Mouse (Mus musculus) hindbrain, embryonic 16.5 days (tissue): ENCODE results near the gene Tfam. TPM values are rescaled to one million over a fixed set of nuclear protein-coding genes. Genes with fewer than 3 reads are reported as not detected.

Experiments used
- ATAC-seq: fragments of 200-750 bp; cut with Nextera tagmentation; 2 replicates; pipeline ENCODE4 v1.8.0; 2017; ENCODE audit warnings: moderate TSS enrichment, moderate library complexity
- H3K27ac ChIP-seq: fragments of 300-500 bp; sonication (generic); 2 replicates; pipeline ENCODE4 v1.5.1; 2014; ENCODE audit warnings: low read depth, mild to moderate bottlenecking, control low read depth, low read length, moderate library complexity
- H3K27me3 ChIP-seq: fragments of 300-500 bp; sonication (generic); replicated peaks from 2 replicates; pipeline ENCODE4 v1.6.1; 2014; ENCODE audit warnings: low read length; ENCODE audit not compliant: control insufficient read depth, insufficient read depth
- H3K36me3 ChIP-seq: fragments of 300-500 bp; sonication (generic); 2 replicates; pipeline ENCODE4 v1.6.1; 2014; ENCODE audit warnings: mild to moderate bottlenecking, low read length, moderate library complexity, mixed read lengths; ENCODE audit not compliant: control insufficient read depth, insufficient read depth
- H3K4me1 ChIP-seq: fragments of 300-500 bp; sonication (generic); 2 replicates; pipeline ENCODE4 v1.6.1; 2014; ENCODE audit warnings: low read depth, low read length; ENCODE audit not compliant: control insufficient read depth, insufficient read depth
- H3K4me2 ChIP-seq: fragments of 300-500 bp; sonication (generic); 2 replicates; pipeline ENCODE4 v1.6.1; 2014; ENCODE audit warnings: mild to moderate bottlenecking, low read length, control low read depth, moderate library complexity
- H3K4me3 ChIP-seq: fragments of 300-500 bp; sonication (generic); 2 replicates; pipeline ENCODE4 v1.5.1; 2014; ENCODE audit warnings: mild to moderate bottlenecking, low read length, control low read depth, moderate library complexity
- H3K9ac ChIP-seq: fragments of 300-500 bp; sonication (generic); 2 replicates; pipeline ENCODE4 v1.6.1; 2014; ENCODE audit warnings: low read depth, mild to moderate bottlenecking, control low read depth, low read length, moderate library complexity
- H3K9me3 ChIP-seq: fragments of 300-500 bp; sonication (generic); 2 replicates; pipeline ENCODE4 v1.6.1; 2014; ENCODE audit warnings: mild to moderate bottlenecking, low read length, moderate library complexity; ENCODE audit not compliant: control insufficient read depth
- WGBS: fragments of 180-500 bp; shearing (Covaris S2); extraction: QIAGEN DNeasy Blood & Tissue Kit; methylation state at CpG from one replicate; pipeline ENCODE4 v1.1.7; 2014; 5-methylcytosine and 5-hydroxymethylcytosine counted together
- polyA plus RNA-seq: library from polyadenylated mRNA; unstranded; fragments of >200 nt; fragmentation: Nextera tagmentation; extraction: Ambion mirVana; gene quantifications from 2 replicates; pipeline ENCODE4 v1.2.1, GENCODE M21; 2015

Gene Tfam
- polyA plus RNA-seq, 1 experiment from 2014 or later: 50.6 TPM

- Histone ChIP-seq H3K4me3 (no peak overlapping the region), H3K4me1 (no peaks in the 10 kb centered on the region; the same call in 1 of the 2 replicates), H3K4me2 (no peak overlapping the region), H3K9me3 (no peaks in the 10 kb centered on the region), H3K27me3 (no peaks in the 10 kb centered on the region), H3K36me3 (peaks cover 16% of the 10 kb centered on the region), H3K27ac (no peak overlapping the region), H3K9ac (no peak overlapping the region)
- 62% methylated on average over 5 of the region's 5 CpGs for WGBS
- ATAC-seq: no peak
Measured at GRCm38 (mm10) chr10:71258943-71259342, 20.9 kb upstream of the Tfam start.

- Histone ChIP-seq H3K4me1 (no peaks in the 10 kb centered on the region; the same call in 1 of the 2 replicates), H3K4me3 (no peak overlapping the region), H3K4me2 (no peak overlapping the region), H3K36me3 (peaks cover 16% of the 10 kb centered on the region), H3K9me3 (no peaks in the 10 kb centered on the region), H3K27ac (no peak overlapping the region), H3K9ac (no peak overlapping the region), H3K27me3 (no peaks in the 10 kb centered on the region)
- WGBS: 87% methylated on average over 8 of the region's 8 CpGs
- no peak for ATAC-seq
Measured at GRCm38 (mm10) chr10:71258516-71258915, 20.4 kb upstream of the Tfam start.

DNA sequence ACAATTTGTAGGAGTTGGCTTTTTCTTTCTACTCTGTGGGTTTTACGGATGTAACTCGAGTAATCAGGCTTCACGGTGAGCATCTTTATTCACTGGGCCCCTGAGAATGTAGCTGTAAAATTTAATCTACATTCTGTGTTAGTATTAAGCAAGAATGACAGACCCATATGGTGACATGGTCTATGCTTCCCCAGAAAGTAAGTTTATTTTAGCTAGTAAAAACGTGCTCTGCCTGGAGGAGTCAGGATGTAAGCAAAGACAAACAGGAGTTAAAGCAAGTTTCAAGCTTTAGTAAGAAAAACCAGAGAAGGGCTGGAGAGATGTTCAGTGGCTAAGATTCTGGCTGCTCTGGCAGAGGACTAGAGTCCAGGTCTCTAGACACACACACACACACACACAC lies 15.1 kb upstream of the Tfam start:
- 73% methylated on average over 4 of the region's 4 CpGs for WGBS
- H3K9ac ChIP-seq: no peak overlapping the region
- H3K27me3 ChIP-seq: no peaks in the 10 kb centered on the region
- no peaks in the 10 kb centered on the region for H3K4me1 ChIP-seq
- no peak overlapping the region for H3K4me2 ChIP-seq
- peaks cover 12% of the 10 kb centered on the region for H3K36me3 ChIP-seq
- no peak for ATAC-seq
- H3K9me3 ChIP-seq: no peaks in the 10 kb centered on the region
- no peak overlapping the region for H3K27ac ChIP-seq
- no peak overlapping the region for H3K4me3 ChIP-seq

DNA sequence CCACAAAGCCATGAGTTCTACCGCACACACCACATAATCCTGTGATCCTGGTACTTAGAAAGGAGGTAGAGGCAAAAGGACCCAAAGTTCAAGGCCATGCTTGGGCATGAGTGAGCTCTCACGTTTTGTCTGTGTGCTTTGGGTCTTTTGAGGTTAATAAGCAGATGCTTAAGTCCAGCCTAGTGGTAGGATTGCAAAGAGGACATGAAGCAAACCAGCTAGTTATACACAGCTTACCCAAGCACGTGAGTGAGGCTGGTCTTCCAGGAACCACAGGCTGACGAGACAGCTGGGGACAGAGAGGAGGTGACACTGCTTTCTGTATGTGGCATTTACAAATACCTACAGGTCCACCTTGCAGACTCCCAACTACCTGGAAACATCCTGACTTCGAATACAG lies 14.3 kb upstream of the Tfam start:
- Histone ChIP-seq H3K36me3 (peaks cover 12% of the 10 kb centered on the region), H3K4me2 (no peak overlapping the region), H3K4me3 (no peak overlapping the region), H3K9me3 (no peaks in the 10 kb centered on the region), H3K27ac (no peak overlapping the region), H3K9ac (no peak overlapping the region), H3K4me1 (no peaks in the 10 kb centered on the region), H3K27me3 (no peaks in the 10 kb centered on the region)
- WGBS: 81% methylated on average over 5 of the region's 5 CpGs
- ATAC-seq: no peak

DNA sequence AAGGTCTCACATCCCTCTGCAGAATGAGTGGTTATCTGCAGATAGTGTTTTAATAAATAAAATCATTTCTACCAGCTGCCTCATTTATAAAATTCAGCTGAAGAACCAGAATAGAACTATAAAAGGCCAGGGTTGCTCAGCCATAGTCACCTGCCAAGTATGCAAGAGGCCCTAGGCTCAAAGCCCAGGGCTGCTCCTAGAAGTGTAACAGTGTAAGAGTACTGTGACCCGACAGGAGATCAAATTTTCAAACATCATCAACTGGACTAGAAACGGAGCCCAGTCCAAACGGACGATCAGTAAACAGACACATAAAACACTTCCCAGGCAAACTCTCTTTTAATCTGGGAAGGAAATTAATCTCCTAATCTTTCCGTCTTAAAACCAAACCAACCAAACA lies 13.8 kb upstream of the Tfam start:
- no peak for ATAC-seq
- no peak overlapping the region for H3K4me3 ChIP-seq
- no peak overlapping the region for H3K4me2 ChIP-seq
- no peak overlapping the region for H3K9ac ChIP-seq
- H3K27ac ChIP-seq: no peak overlapping the region
- no peaks in the 10 kb centered on the region for H3K27me3 ChIP-seq
- 91% methylated on average over 5 of the region's 5 CpGs for WGBS
- H3K36me3 ChIP-seq: peaks cover 10% of the 10 kb centered on the region
- H3K9me3 ChIP-seq: no peaks in the 10 kb centered on the region
- no peaks in the 10 kb centered on the region for H3K4me1 ChIP-seq

GRCm38 (mm10) chr10:71251256-71251655 lies 13.2 kb upstream of the Tfam start:
- H3K9me3 ChIP-seq: no peaks in the 10 kb centered on the region
- H3K4me1 ChIP-seq: no peaks in the 10 kb centered on the region
- H3K27me3 ChIP-seq: no peaks in the 10 kb centered on the region
- no peak for ATAC-seq
- H3K27ac ChIP-seq: no peak overlapping the region
- WGBS: 90% methylated on average over 5 of the region's 5 CpGs
- no peak overlapping the region for H3K9ac ChIP-seq
- no peak overlapping the region for H3K4me3 ChIP-seq
- peaks cover 8% of the 10 kb centered on the region for H3K36me3 ChIP-seq
- H3K4me2 ChIP-seq: no peak overlapping the region

GRCm38 (mm10) chr10:71250472-71250871 lies 12.4 kb upstream of the Tfam start:
- Histone ChIP-seq H3K27ac (no peak overlapping the region), H3K27me3 (no peaks in the 10 kb centered on the region), H3K9ac (no peak overlapping the region), H3K4me2 (no peak overlapping the region), H3K36me3 (peaks cover 7% of the 10 kb centered on the region), H3K9me3 (no peaks in the 10 kb centered on the region), H3K4me1 (no peaks in the 10 kb centered on the region), H3K4me3 (no peak overlapping the region)
- ATAC-seq: no peak
- WGBS: 83% methylated on average over 17 of the region's 17 CpGs

GRCm38 (mm10) chr10:71249086-71249880 lies 11.2 kb upstream of the Tfam start:
- Histone ChIP-seq H3K36me3 (peaks cover under 1% of the 10 kb centered on the region; the same call in 1 of the 2 replicates), H3K9me3 (no peaks in the 10 kb centered on the region), H3K27me3 (no peaks in the 10 kb centered on the region), H3K9ac (no peak overlapping the region), H3K4me1 (no peaks in the 10 kb centered on the region), H3K4me2 (no peak overlapping the region), H3K4me3 (no peak overlapping the region), H3K27ac (no peak overlapping the region)
- WGBS: 78% methylated on average over 10 of the region's 10 CpGs
- no peak for ATAC-seq

- H3K4me2 ChIP-seq: no peak overlapping the region
- H3K36me3 ChIP-seq: no peaks in the 10 kb centered on the region
- 50% methylated on average over 7 of the region's 7 CpGs for WGBS
- no peaks in the 10 kb centered on the region for H3K9me3 ChIP-seq
- no peak overlapping the region for H3K4me3 ChIP-seq
- no peak for ATAC-seq
- no peaks in the 10 kb centered on the region for H3K27me3 ChIP-seq
- H3K4me1 ChIP-seq: no peaks in the 10 kb centered on the region
- no peak overlapping the region for H3K9ac ChIP-seq
- H3K27ac ChIP-seq: no peak overlapping the region
Measured at GRCm38 (mm10) chr10:71246956-71247355, 8.9 kb upstream of the Tfam start.
